Mouse (Mus musculus) liver, adult (tissue): Measurements from ENCODE around the gene Tmem242.

Source experiments
- GATA4 ChIP-seq: IDR thresholded peaks from 2 replicates; pipeline ENCODE4 v1.6.1; 2014; ENCODE audit warnings: mild to moderate bottlenecking, low read length; ENCODE audit not compliant: insufficient replicate concordance

The Tmem242 gene

GRCm38 (mm10) chr17:5440159-5440971, at the start of gene Tmem242:
Gene Tmem242, minus strand, starts transcription at chr17:5440259.
- TF ChIP-seq GATA4, result peak; percentile 6; the same call in 1 of the 2 replicates

- no peak for TF ChIP-seq GATA4
Measured at GRCm38 (mm10) chr17:5488156-5488555, 48.1 kb upstream of the Tmem242 start.

GRCm38 (mm10) chr17:5484663-5485062, 44.6 kb upstream of the Tmem242 start:
- no peak for TF ChIP-seq GATA4

GRCm38 (mm10) chr17:5483456-5483855, 43.4 kb upstream of the Tmem242 start:
- no peak for TF ChIP-seq GATA4

GRCm38 (mm10) chr17:5475960-5476725, 36.1 kb upstream of the Tmem242 start:
- TF ChIP-seq GATA4, result no peak

DNA sequence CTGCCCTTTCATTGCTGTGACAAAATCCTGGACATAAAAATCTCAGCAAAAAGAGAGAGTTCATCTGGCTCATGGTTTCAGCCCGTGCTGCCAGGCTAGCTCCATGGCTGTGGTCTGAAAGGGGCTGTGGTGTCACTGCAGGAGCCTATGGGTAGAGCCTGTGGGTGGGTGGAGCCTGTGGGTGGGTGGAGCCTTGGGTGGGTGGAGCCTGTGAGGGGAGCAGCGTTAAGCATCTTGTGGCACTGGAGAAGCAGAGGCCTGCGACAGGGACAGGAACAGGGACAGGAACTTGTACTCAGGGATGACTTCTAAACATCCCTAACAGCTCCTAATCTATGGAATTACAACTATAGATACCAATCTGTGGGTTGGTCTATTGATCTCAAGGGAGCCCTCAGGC, 32.2 kb upstream of the Tmem242 start:
- TF ChIP-seq GATA4, result no peak

DNA sequence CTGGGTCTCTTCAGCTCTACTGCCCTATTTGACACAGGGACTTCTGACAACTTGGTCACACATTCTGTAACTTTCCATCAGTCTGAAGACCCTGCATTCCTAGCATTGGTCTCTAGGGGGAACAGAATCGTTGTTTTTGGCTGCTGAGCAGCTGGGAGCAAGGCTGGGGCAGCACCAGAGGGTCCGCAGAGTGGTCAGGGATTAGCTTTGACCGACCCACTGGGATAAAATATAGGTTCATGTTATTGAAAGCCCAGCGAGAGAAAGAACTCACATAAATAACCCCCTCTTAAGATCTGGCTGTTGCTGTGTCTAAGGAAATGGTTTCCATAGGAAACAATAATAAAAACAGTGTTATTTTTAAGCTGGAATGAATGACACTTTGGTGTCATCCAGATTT, 27.1 kb upstream of the Tmem242 start:
- no peak for TF ChIP-seq GATA4

- TF ChIP-seq GATA4, result no peak
Measured at GRCm38 (mm10) chr17:5466736-5467135, 26.7 kb upstream of the Tmem242 start.

- TF ChIP-seq GATA4, result no peak
Measured at GRCm38 (mm10) chr17:5463912-5464311, 23.9 kb upstream of the Tmem242 start.

DNA sequence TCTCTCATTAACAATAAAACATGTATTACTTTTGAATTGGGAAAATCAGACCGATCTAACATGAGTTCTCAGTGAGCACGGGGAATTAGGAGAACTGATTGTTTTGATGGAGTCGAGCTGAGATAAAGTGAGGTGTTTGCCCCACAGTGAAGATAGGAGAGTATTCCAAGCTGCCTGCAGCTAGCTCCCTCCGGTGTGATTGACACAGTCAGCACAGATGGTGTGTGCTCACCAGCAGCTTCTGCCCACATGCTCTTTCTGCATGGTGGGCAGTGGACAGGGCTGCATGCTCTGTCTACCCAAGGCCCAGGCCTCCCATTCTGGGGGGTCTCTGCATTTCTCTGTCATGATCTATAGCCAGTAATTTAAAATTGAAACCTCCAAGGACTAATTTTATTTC, 13.6 kb upstream of the Tmem242 start:
- no peak for TF ChIP-seq GATA4

DNA sequence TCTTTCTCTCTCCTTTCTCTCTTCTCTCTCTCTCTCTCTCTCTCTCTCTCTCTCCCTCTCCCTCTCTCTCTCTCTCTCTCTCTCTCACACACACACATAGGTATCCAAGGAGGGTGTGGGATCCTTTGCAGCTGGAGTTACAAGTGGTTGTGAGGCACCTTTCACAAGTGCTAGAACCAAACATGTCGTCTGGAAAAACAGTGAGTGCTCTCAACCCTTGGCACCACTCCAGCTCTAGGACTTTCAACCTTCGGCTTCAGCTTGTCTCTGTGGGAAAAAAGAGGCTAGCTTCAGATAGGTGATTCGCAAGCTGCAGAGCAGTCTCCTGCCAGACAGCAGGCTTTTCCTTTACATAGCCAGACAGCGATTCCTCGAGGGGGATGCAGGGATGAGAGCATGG, 3.7 kb upstream of the Tmem242 start:
- no peak for TF ChIP-seq GATA4

DNA sequence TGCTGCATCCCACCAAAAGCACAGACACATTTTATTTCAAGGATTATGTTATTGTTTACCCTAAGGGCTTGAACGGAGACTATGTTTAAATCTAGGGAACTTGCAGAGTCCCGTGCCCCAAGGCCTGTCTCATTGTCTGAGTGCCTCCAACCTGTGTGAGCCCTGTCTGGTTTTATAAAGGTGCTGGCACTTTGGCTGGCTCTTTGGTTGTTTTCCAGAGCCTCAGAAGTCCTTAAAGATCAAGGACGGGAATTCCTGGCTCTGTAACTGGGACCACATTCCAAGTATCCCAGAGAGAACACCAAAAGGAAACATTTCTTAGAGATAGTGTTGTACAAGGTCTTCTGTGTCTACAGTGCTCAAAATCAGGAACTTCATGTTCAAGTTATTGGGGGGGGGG, 3.2 kb upstream of the Tmem242 start:
- TF ChIP-seq GATA4, result no peak

GRCm38 (mm10) chr17:5439831-5440158, 264 bp downstream of the Tmem242 start:
- no peak for TF ChIP-seq GATA4

DNA sequence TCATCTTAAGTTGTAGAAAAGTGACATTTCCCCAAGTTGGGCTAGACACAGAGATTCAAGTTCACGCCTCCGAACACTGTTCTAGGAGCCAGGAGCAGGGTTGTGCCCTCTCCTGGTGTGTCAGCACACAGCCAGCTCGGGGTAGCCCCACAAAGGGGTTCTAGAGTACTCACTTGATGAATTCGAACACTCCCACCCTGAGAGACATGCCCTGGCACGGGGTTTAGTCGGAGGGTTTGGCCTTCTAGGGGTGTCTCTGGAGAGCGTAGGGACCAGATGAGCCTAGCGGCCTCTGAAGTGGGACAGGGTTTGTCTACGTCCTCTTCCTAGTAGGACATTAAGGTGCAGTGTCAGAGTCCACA, 10.3 kb downstream of the Tmem242 start:
- no peak for TF ChIP-seq GATA4

DNA sequence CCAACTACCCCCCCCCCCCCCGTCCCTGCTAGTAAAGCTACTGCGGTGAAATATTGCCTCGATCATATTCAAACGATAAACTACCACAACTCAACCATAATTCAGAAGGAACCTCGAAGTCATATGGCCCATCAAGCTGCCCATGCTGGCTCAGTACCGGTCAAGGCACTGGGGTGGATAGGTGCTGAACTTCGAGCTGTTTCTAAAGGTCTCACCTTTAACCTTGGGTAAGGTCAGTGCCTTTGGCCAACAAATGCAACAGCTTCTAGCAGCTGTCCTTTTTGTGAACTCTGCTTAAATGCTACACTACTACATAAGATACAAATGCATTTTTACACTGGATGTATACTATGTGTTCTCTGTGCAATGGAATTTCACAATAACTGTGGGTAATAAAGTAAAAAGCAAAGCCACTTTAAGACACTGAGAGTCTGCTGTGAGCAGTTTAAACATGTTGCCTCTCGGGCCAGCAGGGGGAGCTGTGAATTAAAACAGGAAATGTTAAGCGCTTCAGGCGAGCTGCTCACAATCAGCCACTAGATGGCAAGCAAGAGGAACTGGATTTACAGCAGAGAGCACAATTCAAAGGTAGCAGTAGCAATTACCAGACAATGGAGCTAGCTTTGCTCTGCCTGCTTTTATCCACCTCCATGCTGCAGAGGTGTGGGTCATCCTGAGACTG, 10.8 kb downstream of the Tmem242 start:
- TF ChIP-seq GATA4, result no peak

DNA sequence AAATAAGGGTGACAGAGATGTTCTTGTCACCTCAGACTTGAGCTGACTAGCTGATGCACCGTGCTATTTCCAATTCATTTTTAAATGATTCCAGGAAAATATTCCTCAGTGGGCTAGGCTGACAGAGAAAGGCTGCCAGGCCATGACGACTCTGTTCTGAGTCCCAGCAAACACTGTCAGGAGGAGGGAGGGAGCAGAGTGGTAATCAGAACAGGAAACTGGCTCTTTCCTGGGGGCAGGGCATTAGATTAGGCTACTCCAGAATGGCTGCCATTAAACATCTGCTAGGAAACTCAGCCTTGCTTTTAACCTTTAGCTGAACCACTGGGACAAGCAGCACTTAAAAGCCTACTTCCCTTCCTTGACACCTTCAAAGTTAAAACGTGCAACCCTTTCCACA, 14.9 kb downstream of the Tmem242 start:
- TF ChIP-seq GATA4, result peak; percentile 91; the same call in 1 of the 2 replicates
